In the genomic region with DNA sequence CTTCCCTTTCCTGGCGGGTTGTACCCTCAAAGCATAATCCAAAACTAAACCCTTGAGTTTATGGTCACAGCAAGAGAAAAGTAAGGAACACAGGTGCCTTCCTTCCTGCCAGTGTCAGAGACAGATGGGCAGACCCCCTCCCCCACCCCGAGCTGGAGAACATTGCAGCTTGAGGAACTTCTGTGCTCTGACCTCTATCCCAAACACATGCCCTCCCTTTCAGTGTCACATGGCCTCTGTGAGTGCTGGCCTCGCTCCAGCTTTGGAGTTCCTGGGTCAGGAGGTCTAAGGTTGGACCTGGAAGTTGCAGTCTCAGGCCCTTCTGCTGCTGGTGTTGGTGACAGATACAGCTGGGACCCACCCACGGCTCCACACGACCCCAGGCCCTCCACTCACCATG, we compare ENCODE assay signal across 8 mouse cellular contexts. TPM values are rescaled to one million over a fixed set of nuclear protein-coding genes. Genes with fewer than 3 reads are reported as not detected.
DNase-seq lines count a peak whose midpoint lies in the region; ATAC-seq lines count a peak whose summit lies in the region.

No protein-coding gene starts in this region.

- 0 out of 2 replicates have a peak, but pooled peaks have one; percentile 19 for ATAC-seq in heart, embryonic 16.5 days (replicated peaks; ENCODE audit: extremely low read depth, insufficient read depth, low FRiP score)
- ATAC-seq in liver, embryonic 16.5 days (ENCODE audit: low read depth), result peak; percentile 73
- no peak for ATAC-seq in erythroid progenitor cell, adult 5-6 weeks (replicated peaks; ENCODE audit: low FRiP score, poor library complexity, severe bottlenecking)
- ATAC-seq in midbrain, embryonic 16.5 days, result no peak

- H3K9me3 ChIP-seq in heart, embryonic 16.5 days (replicated peaks; ENCODE audit: control insufficient read depth, low read length), result no peaks in the 10 kb centered on the region
- no peaks in the 10 kb centered on the region for H3K9me3 ChIP-seq in liver, embryonic 16.5 days (replicated peaks; ENCODE audit: control insufficient read depth, low read length)
- H3K9me3 ChIP-seq in midbrain, embryonic 16.5 days (replicated peaks; ENCODE audit: control insufficient read depth, low read length, poor library complexity, severe bottlenecking), result no peaks in the 10 kb centered on the region

- 35% methylated on average over 5 of the region's 5 CpGs for WGBS in heart, embryonic 16.5 days
- WGBS in liver, embryonic 16.5 days (ENCODE audit: insufficient replicate concordance), result 21% methylated on average over 5 of the region's 5 CpGs
- 68% methylated on average over 5 of the region's 5 CpGs for WGBS in midbrain, embryonic 16.5 days

- no peaks in the 10 kb centered on the region for H3K4me1 ChIP-seq in heart, embryonic 16.5 days (ENCODE audit: control insufficient read depth, insufficient read depth, low read length)
- H3K4me1 ChIP-seq in liver, embryonic 16.5 days (ENCODE audit: control insufficient read depth, low read depth, low read length), result peaks cover 12% of the 10 kb centered on the region
- no peaks in the 10 kb centered on the region for H3K4me1 ChIP-seq in midbrain, embryonic 16.5 days (ENCODE audit: control insufficient read depth, insufficient read depth, low read length)

- no peak overlapping the region for H3K4me3 ChIP-seq in heart, embryonic 16.5 days (ENCODE audit: low read length)
- no peak overlapping the region for H3K4me3 ChIP-seq in liver, embryonic 16.5 days (ENCODE audit: low read depth, low read length)
- no peak overlapping the region for H3K4me3 ChIP-seq in midbrain, embryonic 16.5 days (ENCODE audit: low read depth, low read length)

- H3K4me2 ChIP-seq in heart, embryonic 16.5 days (ENCODE audit: low read depth, low read length), result no peak overlapping the region
- no peak overlapping the region for H3K4me2 ChIP-seq in liver, embryonic 16.5 days (ENCODE audit: low read depth, low read length)
- no peak overlapping the region for H3K4me2 ChIP-seq in midbrain, embryonic 16.5 days (ENCODE audit: low read length)

- no peaks in the 10 kb centered on the region for H3K27me3 ChIP-seq in heart, embryonic 16.5 days (ENCODE audit: control insufficient read depth, insufficient read depth, low read length)
- H3K27me3 ChIP-seq in liver, embryonic 16.5 days (ENCODE audit: control insufficient read depth, insufficient read depth, low read depth, low read length), result no peaks in the 10 kb centered on the region
- H3K27me3 ChIP-seq in midbrain, embryonic 16.5 days (ENCODE audit: control insufficient read depth, insufficient read depth, low read depth, low read length), result no peaks in the 10 kb centered on the region

- H3K27ac ChIP-seq in heart, embryonic 16.5 days (ENCODE audit: low read length), result peak overlapping the region; percentile 8; the same call in 1 of the 2 replicates
- H3K27ac ChIP-seq in liver, embryonic 16.5 days (ENCODE audit: low read length), result 0 out of 2 replicates have a peak overlapping the region, but pooled peaks have one; percentile 27
- no peak overlapping the region for H3K27ac ChIP-seq in midbrain, embryonic 16.5 days (ENCODE audit: low read length)

- no peaks in the 10 kb centered on the region for H3K36me3 ChIP-seq in heart, embryonic 16.5 days (ENCODE audit: control insufficient read depth, insufficient read depth)
- H3K36me3 ChIP-seq in liver, embryonic 16.5 days (ENCODE audit: control insufficient read depth, insufficient read depth), result no peaks in the 10 kb centered on the region
- H3K36me3 ChIP-seq in midbrain, embryonic 16.5 days (ENCODE audit: control insufficient read depth, insufficient read depth, low read length), result no peaks in the 10 kb centered on the region

- peak; percentile 27 for DNase-seq in retina, postnatal 1 day
- DNase-seq in retina, embryonic 14.5 days (ENCODE audit: low spot score), result no peak
- DNase-seq in thymus, postnatal 14 days, result peak; percentile 54
- DNase-seq in T-cell, adult 2 months (ENCODE audit: low spot score), result no peak

- H3K9ac ChIP-seq in heart, embryonic 16.5 days (ENCODE audit: low read length), result no peak overlapping the region
- H3K9ac ChIP-seq in liver, embryonic 16.5 days (ENCODE audit: low read depth, low read length), result no peak overlapping the region
- H3K9ac ChIP-seq in midbrain, embryonic 16.5 days (ENCODE audit: low read depth, low read length), result no peak overlapping the region

RNA-seq across cellular contexts. Expression of a gene that starts 14.2 kb away (rescaled TPM):
- 77.8 and 84.0 TPM in 2 replicates for polyA plus RNA-seq in heart, embryonic 16.5 days (2015; fragmentation: Nextera tagmentation; extraction: Ambion mirVana)
- 63.3 and 64.2 TPM in 2 replicates for polyA plus RNA-seq in liver, embryonic 16.5 days (2015; fragmentation: Nextera tagmentation; extraction: Ambion mirVana)
- total RNA-seq in erythroid progenitor cell, adult 5-6 weeks (2015; ENCODE audit: low replicate concordance), result 601 and 611 TPM in 2 replicates
- 1,112 and 1,280 TPM in 2 replicates for total RNA-seq in erythroid progenitor cell, adult 5-6 weeks (2017; ENCODE audit: low replicate concordance)
- polyA plus RNA-seq in midbrain, embryonic 16.5 days (2015; fragmentation: Nextera tagmentation; extraction: Ambion mirVana), result 10.1 and 12.9 TPM in 2 replicates

RNA-seq across cellular contexts. Expression of a gene that starts 46.4 kb away (rescaled TPM):
- 895 and 907 TPM in 2 replicates for polyA plus RNA-seq in heart, embryonic 16.5 days (2015; fragmentation: Nextera tagmentation; extraction: Ambion mirVana)
- polyA plus RNA-seq in liver, embryonic 16.5 days (2015; fragmentation: Nextera tagmentation; extraction: Ambion mirVana), result 825 and 841 TPM in 2 replicates
- total RNA-seq in erythroid progenitor cell, adult 5-6 weeks (2015; ENCODE audit: low replicate concordance), result 1,048 and 1,068 TPM in 2 replicates
- 1,077 and 1,422 TPM in 2 replicates for total RNA-seq in erythroid progenitor cell, adult 5-6 weeks (2017; ENCODE audit: low replicate concordance)
- 818 and 819 TPM in 2 replicates for polyA plus RNA-seq in midbrain, embryonic 16.5 days (2015; fragmentation: Nextera tagmentation; extraction: Ambion mirVana)

Comparison
In these comparisons a context has a peak if more than half of its experiments do, and no peak if none do; other contexts are left out.
1. DNase-seq: peak in retina, postnatal 1 day (single experiment) and thymus, postnatal 14 days (single experiment); none in retina, embryonic 14.5 days (single experiment) and T-cell, adult 2 months (single experiment).
2. ATAC-seq: peak in heart, embryonic 16.5 days (single experiment) and liver, embryonic 16.5 days (single experiment); none in erythroid progenitor cell, adult 5-6 weeks (single experiment) and midbrain, embryonic 16.5 days (single experiment).